Mouse (Mus musculus) spleen, adult 2 months (tissue): ENCODE measurements at regions not wholly inside any gene's neighbourhood (a gene's known extent, or its start where the extent isn't known, plus 50 kb on each side); places are given as distances from the start of the nearest gene placed in this dataset.

Experiments
- DNase-seq, 2 experiments: peaks; one replicate each; pipeline versions ENCODE4 v3.0.0 to v3.0.0-alpha.2; 2012 to 2021; ENCODE audit warnings: low spot score in 2 of 2, low read depth in 1 of 2
- H3K27ac ChIP-seq: fragments of 200-500 bp; 2 replicates; pipeline ENCODE4 v1.5.1; 2012; ENCODE audit warnings: low read length, inconsistent platforms; ENCODE audit not compliant: insufficient read depth
- H3K27me3 ChIP-seq: fragments of 200-500 bp; 2 replicates; pipeline ENCODE4 v1.6.1; 2012; ENCODE audit warnings: mild to moderate bottlenecking, moderate library complexity, low read length, inconsistent platforms; ENCODE audit not compliant: control insufficient read depth, insufficient read depth
- H3K36me3 ChIP-seq: fragments of 200-500 bp; 2 replicates; pipeline ENCODE4 v1.6.1; 2012; ENCODE audit warnings: mild to moderate bottlenecking, low read length, inconsistent platforms; ENCODE audit not compliant: control insufficient read depth, insufficient read depth
- H3K4me1 ChIP-seq: fragments of 200-500 bp; 2 replicates; pipeline ENCODE4 v1.6.1; 2011; ENCODE audit warnings: inconsistent platforms; ENCODE audit not compliant: control insufficient read depth, insufficient read depth, insufficient read length
- H3K4me3 ChIP-seq: fragments of 200-500 bp; 2 replicates; pipeline ENCODE4 v1.5.1; 2011; ENCODE audit warnings: mild to moderate bottlenecking, inconsistent platforms; ENCODE audit not compliant: insufficient read depth, insufficient read length; ENCODE audit errors: extremely low read depth
- CTCF ChIP-seq: fragments of 200-500 bp; IDR thresholded peaks from 2 replicates; pipeline ENCODE4 v1.5.1; 2011; ENCODE audit warnings: mild to moderate bottlenecking, inconsistent platforms; ENCODE audit not compliant: insufficient read depth, insufficient read length, insufficient replicate concordance; ENCODE audit errors: extremely low read depth
- POLR2A ChIP-seq: fragments of 200-500 bp; IDR thresholded peaks from 2 replicates; pipeline ENCODE4 v1.6.1; 2011; ENCODE audit warnings: low read depth, low read length, inconsistent platforms
- WGBS: fragments of 180-500 bp; shearing (Covaris S2); methylation state at CpG from one replicate; pipeline ENCODE4 v1.1.7; 2018; 5-methylcytosine and 5-hydroxymethylcytosine counted together

DNA sequence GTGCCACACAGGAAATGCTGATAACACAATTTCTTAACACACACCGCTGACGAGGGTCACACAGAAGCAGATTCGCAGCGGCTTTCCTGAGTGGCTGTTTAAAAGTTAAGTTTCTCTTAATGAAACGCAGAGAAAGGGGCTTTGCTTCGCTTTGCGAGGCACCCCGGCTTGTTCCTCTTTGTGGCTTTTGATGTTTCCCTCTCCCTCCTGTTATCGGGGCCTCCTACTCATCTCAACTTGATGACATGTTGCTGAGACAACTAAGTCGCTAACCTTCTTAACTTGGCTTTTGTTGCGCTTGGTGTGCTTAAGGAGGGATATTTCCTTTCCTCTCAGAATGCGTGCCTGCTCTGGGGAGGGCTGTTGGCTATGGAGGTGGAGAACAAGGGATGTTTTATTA is 129.0 kb downstream of the Il20rb start:
- TF ChIP-seq CTCF, result no peak
- TF ChIP-seq POLR2A, result no peak
- Histone ChIP-seq H3K27me3 (no peaks in the 10 kb centered on the region), H3K27ac (no peak overlapping the region), H3K4me1 (no peaks in the 10 kb centered on the region), H3K36me3 (no peaks in the 10 kb centered on the region), H3K4me3 (no peak overlapping the region)
- DNase-seq, result no peak
- WGBS, result 7% methylated on average over 12 of the region's 12 CpGs

DNA sequence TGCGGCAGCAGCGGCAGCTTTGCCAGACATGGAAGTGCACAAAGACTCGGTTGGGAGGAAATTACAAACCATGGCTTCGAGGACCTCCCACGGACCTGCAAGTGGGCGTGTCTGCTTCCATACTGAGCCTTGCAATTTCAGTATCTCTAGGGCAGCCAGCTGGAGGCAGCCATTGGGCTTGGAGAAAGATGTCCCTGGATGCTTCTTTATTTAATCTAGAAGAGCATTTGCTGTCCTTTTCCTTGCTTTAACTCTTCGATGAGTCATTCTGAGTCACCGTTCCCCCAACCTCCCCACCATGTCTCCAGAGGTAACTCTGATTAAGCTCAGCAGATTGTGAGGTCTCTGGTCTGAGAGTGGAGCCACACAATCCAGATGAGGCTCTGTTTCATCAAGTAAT is 145.8 kb downstream of the Il20rb start:
- WGBS, result 80% methylated on average over 8 of the region's 8 CpGs
- TF ChIP-seq POLR2A, result no peak
- TF ChIP-seq CTCF, result no peak

DNA sequence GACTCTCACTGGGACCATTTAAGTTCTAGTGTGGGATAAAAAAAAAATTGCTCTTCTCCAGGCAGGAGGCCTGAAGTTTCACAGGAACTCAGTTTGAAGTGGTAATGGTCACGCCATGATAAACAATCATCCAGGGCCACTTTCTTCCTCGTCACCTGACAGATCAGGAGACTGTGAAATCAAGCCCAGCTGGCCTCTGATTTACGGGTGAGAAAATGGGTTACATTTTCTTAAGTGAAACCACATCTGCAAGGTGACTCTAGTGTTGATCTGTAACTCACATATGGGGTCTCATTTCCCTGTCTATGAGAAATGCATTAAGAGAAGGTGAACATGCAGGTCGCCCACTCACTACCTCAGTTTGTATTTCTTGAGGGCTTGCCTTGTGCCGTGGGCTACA is 178.8 kb downstream of the Il20rb start:
- H3K4me1 ChIP-seq, result no peaks in the 10 kb centered on the region
- 72% methylated on average over 5 of the region's 5 CpGs for WGBS
- no peaks in the 10 kb centered on the region for H3K36me3 ChIP-seq

More for the DNA sequence above, 145.8 kb downstream of the Il20rb start:
- DNase-seq, result no peak
- no peak overlapping the region for H3K4me3 ChIP-seq
- no peak overlapping the region for H3K27ac ChIP-seq
- no peaks in the 10 kb centered on the region for H3K27me3 ChIP-seq
- H3K36me3 ChIP-seq, result no peaks in the 10 kb centered on the region
- H3K4me1 ChIP-seq, result no peaks in the 10 kb centered on the region

DNA sequence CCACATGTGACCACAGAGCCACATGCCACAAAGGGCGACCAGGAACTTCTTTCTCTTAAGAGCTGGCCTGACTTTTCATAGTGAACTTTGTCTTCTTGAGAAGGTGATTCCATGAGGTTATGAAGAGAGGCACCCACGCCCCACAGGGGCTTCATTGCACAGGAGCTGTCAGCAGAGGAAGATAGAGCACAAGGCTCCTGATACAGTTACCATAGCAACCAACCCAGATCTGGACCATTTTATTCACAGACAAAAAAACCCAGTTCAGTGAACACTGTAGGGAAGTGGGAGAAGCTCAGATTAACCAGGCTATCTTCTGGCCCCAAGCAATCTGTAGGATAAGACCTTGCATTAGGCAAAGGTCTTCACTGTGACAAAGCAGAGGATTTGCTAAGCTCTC is 179.2 kb downstream of the Il20rb start:
- Histone ChIP-seq H3K27ac (no peak overlapping the region), H3K27me3 (no peaks in the 10 kb centered on the region), H3K4me3 (no peak overlapping the region), H3K36me3 (no peaks in the 10 kb centered on the region), H3K4me1 (no peaks in the 10 kb centered on the region)
- WGBS, result 77% methylated on average over 2 of the region's 2 CpGs
- TF ChIP-seq POLR2A (no peak), CTCF (no peak)
- no peak for DNase-seq

More for the DNA sequence above, 178.8 kb downstream of the Il20rb start:
- Histone ChIP-seq H3K4me3 (no peak overlapping the region), H3K27ac (no peak overlapping the region), H3K27me3 (no peaks in the 10 kb centered on the region)
- TF ChIP-seq CTCF (no peak), POLR2A (no peak)
- no peak for DNase-seq

DNA sequence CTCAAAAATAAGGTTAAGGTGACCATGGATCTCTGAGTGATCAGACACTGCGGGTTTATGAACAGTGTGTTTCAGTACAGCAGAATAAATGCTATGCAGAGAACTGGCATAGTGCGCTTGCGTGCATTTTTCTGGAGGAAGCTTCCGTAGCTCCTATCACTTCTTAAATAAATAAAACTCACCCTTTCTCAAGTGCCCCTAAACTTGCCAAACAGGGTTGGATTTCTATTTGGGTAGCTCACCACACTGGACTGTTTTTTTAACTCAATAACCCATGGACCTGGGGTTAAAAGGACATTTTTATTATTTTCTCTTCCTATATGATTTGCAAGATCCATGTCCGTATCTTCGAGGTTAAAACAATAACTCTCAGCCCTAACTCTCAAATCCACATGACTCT is 182.8 kb downstream of the Il20rb start:
- WGBS, result 84% methylated on average over 6 of the region's 6 CpGs
- DNase-seq, result no peak
- Histone ChIP-seq H3K4me3 (no peak overlapping the region), H3K36me3 (no peaks in the 10 kb centered on the region), H3K27ac (no peak overlapping the region), H3K4me1 (no peaks in the 10 kb centered on the region), H3K27me3 (no peaks in the 10 kb centered on the region)
- TF ChIP-seq POLR2A (no peak), CTCF (no peak)

DNA sequence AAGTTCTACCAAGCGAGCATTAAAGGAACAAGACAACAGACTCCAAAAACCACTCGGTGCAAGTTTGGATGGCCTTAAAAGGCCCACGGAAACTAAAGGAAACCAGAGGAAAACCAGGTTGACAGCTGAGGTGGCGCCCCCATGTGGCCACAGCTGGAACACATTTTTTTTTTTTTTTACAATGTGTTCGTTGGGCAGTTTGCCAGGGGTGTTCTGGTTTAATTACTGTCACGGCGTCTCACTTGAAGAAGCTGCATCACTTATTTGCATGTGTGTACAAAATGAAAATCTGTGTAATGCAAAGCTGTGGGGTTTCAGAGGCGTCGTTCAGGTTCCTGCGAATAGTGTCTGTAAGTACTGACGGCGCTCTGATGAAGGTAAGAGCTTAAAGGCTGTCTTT is 185.0 kb downstream of the Il20rb start:
- H3K4me1 ChIP-seq, result no peaks in the 10 kb centered on the region
- H3K4me3 ChIP-seq, result no peak overlapping the region
- no peaks in the 10 kb centered on the region for H3K36me3 ChIP-seq
- no peak for DNase-seq
- TF ChIP-seq POLR2A (no peak), CTCF (peak; percentile 9; the same call in 1 of the 2 replicates)
- no peak overlapping the region for H3K27ac ChIP-seq
- 69% methylated on average over 12 of the region's 12 CpGs for WGBS
- H3K27me3 ChIP-seq, result no peaks in the 10 kb centered on the region

DNA sequence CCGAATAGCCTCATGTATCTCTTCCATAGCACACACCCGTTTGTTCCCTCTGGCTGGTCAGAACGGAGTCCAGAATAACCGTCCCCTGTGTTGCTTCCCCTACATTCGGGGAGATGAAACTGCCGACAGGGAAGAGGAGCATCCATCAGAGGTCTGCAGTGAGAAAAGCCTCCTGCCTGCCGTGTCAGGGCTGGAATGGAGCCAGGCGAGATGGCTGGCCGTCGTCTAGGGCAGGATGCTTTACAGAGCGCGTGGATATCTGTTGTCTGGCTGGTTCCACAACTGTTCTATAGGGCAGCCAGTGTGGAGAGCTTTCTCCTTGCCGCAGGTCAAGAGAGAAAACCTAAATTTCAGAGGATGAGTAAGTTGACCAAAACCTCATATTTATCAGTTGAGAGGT is 209.2 kb downstream of the Il20rb start:
- 86% methylated on average over 13 of the region's 13 CpGs for WGBS

More for the DNA sequence above, 209.2 kb downstream of the Il20rb start:
- Histone ChIP-seq H3K27ac (no peak overlapping the region), H3K4me1 (no peaks in the 10 kb centered on the region), H3K27me3 (no peaks in the 10 kb centered on the region), H3K4me3 (no peak overlapping the region), H3K36me3 (no peaks in the 10 kb centered on the region)
- DNase-seq, result no peak
- no peak for TF ChIP-seq CTCF
- no peak for TF ChIP-seq POLR2A
